Mouse (Mus musculus) forelimb bud, embryonic 11.5 days (tissue): ENCODE results near the gene Akap17b.
"Not testable (repeated sequence)": the region's sequence is repeated elsewhere in the genome, so short reads cannot be mapped to it uniquely, and the experiment has no call there.

Experiments
- DNase-seq: peaks from one replicate; pipeline ENCODE4 v3.0.0-alpha.2; 2012; ENCODE audit warnings: low read depth, low spot score

Gene Akap17b

GRCm38 (mm10) chrX:36644657-36645551 is at the start of gene Akap17b:
Akap17b (minus strand) TSS chrX:36645395.
- DNase-seq = peak; percentile 85

- no peak for DNase-seq
These were observed 46.2 kb upstream of the Akap17b start for GRCm38 (mm10) chrX:36691365-36691764.

- DNase-seq = no peak
These were observed 44.5 kb upstream of the Akap17b start for GRCm38 (mm10) chrX:36689655-36690054.

DNA sequence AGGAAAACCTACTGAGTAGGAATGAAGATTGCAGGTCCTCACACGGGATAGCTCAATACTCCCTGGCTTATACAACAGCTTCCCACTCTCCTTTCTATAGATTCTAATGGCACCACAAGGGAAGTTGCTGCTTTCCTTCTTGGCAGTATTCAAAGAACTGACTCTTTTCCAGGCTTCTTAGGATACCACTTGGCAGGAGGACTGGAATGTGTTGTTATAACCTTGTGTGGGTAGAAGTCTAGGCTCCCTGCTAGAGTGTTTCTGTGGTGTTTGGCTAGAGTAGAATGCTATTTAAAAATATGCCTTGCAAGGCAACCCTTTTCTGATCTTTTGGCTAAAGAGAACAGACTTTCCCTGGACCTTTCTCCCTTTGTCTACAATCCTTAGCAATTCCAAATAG is 31.6 kb upstream of the Akap17b start:
- DNase-seq = no peak

- no peak for DNase-seq
These were observed 27.5 kb upstream of the Akap17b start for GRCm38 (mm10) chrX:36672708-36673107.

GRCm38 (mm10) chrX:36640046-36640445 is 5.1 kb downstream of the Akap17b start:
- DNase-seq = no peak

DNA sequence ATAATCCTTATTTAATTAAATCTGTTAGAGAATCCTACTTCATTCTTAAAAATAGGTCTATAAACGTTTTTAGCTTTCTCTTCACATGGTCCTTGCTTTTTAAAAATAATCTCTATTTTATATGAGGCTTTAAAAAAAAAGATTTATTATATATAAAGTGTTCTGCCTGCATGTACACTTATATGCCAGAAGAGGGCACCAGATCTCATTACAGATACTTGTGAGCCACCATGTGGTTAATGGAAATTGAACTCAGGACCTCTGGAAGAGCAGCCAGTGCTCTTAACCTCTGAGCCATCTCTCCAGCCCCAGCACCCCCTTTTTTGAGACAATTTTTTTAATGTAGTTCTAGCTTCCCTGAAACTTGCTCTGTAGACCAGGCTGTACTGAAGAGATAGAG is 14.4 kb downstream of the Akap17b start:
- no peak for DNase-seq

DNA sequence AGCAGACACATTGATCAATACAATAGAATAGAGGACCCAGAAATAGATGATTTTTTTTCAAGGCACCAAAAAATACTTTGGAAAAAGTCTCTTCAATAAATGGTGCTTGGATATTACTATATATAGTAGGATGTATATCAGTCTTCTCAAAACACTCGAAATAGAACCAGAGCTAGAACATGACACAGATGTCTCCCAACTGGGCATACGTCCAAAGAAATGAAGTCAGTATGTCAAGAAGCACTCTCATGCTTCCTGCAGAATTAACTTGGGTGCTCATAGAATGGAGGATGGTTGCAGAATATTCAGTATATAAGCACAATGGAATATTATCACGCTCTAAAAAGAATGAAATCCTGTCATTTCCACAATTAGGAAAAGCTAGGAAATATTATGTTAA is 17.1 kb downstream of the Akap17b start:
- no peak for DNase-seq

- no peak for DNase-seq
These were observed 36.1 kb downstream of the Akap17b start for GRCm38 (mm10) chrX:36609117-36609516.

DNA sequence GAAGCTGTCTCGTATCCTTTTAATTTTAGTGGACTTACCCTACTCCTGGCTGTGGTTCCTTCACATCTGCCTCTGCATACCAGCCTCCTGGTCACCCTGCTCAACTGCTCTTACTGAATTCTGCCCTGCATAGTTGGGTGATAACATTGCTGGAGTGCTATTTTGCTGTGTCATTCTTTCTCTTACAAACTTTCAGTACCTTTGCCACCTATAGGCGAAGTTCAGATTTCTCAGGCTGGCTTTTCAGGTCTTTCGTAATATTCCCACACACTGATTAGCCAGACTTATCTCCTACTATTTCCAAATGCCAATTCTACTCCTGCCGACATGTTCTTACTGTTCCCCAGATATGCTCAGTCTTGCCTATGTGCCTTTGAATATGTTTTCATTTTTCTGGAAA is 41.2 kb downstream of the Akap17b start:
- DNase-seq = no peak

- no peak for DNase-seq
These were observed 42.3 kb downstream of the Akap17b start for GRCm38 (mm10) chrX:36602926-36603325.

DNA sequence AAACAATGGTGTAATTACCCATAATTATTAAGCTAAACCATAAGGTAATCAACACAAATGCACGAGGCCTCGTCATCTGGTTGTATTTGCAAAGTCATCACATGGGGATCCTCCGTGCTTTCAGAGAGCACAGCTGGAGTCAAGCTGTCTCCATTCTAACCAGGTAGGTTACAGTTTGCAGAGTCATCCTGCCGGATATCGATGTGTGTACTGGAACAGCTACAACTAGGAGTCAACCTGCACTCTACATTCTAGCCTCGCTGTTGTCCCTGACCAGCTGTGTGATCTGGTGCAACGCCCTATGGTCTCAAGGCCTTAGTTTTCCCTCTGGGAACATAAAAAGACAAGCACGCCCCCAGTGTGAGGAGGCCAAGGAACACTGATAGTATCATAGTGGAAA is 45.1 kb downstream of the Akap17b start:
- peak; percentile 8 for DNase-seq

GRCm38 (mm10) chrX:36599656-36600055 is 45.5 kb downstream of the Akap17b start:
- DNase-seq = peak; percentile 59

DNA sequence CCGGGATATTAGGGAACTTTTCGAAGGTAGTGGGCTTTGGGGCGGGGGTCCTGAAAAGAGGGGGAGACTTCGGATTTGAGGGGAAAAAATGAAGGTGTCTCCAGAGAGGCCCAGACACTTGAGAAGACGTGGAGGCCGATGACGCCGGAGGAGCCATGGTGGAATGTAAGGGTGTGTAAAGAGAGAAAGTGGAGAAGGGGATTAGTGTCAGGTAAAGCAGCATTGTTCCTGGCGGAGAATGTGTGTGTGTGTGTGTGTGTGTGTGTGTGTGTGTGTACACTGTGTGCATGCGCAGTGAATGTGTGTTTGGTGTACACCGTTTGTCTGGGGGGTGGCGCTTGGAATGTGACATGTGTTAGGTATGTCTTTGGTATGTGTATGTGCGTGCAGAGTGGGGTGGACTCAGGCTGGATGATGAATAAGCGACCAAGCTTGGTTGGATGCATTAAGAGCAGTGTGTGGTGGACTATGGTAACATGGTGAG is 46.3 kb downstream of the Akap17b start:
- DNase-seq = peak; percentile 35

- DNase-seq = no peak
These were observed 46.8 kb downstream of the Akap17b start for GRCm38 (mm10) chrX:36598390-36598810.

- DNase-seq = peak; percentile 78
These were observed 47.3 kb downstream of the Akap17b start, which contains the start of gene Pgrmc1 for GRCm38 (mm10) chrX:36597707-36598389. Pgrmc1 (plus strand) TSS chrX:36598206.

DNA sequence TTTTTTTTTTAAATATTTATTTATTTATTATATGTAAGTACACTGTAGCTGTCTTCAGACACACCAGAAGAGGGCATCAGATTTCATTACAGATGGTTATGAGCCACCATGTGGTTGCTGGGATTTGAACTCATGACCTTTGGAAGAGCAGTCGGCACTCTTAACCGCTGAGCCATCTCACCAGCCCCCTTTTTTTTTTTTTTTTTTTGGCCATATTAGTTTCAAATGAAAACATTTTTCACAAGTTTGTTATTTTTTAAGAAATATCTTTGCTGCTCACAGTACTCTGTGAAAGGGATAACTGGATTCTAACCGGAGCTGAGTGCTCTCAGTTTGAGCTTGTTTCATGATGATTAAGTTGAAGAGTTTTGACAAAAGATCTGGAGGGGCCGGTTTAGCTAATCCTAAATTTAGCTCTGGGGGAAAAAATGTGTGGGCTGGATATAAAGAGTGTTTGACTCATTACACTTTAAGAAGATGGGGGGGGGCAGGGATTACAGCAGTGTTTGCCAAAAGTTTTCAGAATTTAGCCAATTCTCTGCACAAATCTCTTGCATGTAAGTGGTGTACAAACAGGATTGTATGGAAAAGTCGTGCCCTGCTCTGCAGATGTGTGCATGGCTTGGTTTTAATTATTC is 48.6 kb downstream of the Akap17b start:
- not testable (repeated sequence) for DNase-seq

DNA sequence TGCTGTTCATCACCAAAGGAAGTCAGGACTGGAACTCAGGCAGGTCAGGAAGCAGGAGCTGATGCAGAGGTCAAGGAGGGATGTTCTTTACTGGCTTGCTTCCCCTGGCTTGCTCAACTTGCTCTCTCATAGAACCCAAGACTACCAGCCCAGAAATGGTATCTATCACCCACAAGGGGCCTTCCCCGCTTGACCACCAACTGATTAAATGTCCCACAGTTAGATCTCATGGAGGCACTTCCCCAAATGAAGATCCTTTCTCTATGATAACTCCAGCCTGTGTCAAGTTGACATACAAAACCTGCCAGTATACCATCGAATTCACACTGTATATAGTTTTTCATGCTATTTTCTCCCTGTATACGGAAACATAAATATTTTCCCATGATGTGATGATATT is 49.9 kb downstream of the Akap17b start:
- no peak for DNase-seq

- no peak for DNase-seq
These were observed 53.7 kb downstream of the Akap17b start for GRCm38 (mm10) chrX:36591539-36591938.

DNA sequence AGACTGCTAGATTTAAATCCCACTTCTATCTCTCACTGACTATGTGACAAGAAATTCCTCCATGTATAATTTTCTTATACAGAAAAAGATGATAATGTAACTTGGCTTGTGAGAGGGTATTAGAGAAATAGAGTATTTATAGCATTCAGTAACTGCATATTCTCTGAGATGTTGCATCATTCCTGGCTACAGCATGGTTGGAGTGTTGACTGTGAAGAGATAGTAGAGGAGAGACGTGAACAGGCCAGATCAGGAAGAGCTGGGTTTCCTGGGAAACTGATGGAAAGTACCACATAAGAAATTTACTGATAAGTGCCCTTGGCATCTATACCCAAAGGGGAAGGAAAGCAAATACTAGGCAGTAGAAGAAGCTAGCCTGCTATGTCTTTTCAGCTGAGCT is 54.1 kb downstream of the Akap17b start:
- no peak for DNase-seq

DNA sequence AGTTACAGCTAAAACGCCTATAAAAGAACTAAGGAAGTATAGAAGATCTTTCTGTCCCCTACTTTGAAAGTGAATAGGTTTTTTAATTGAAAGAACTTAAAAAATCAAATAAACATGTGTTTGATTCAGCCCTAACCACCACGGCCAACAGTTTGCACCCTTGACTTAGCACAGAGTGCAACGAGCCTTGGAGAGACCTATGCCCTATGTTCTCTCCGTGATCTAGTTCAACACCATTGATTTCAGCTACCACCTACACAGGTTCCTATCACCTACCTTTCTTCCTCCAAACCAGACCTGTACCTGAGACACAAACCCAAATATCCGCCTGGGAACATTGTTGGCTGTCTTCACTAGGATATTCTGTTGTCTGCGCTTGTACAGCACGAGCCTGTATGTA is 54.9 kb downstream of the Akap17b start:
- no peak for DNase-seq
